Mouse (Mus musculus) hindbrain, embryonic 12.5 days (tissue): ENCODE measurements at regions not wholly inside any gene's neighbourhood (a gene's known extent, or its start where the extent isn't known, plus 50 kb on each side); places are given as distances from the start of the nearest gene placed in this dataset.
A peak's percentile ranks its signal among the peaks of the same experiment; 100 is the strongest.

Experiments
- ATAC-seq: fragments of 200-750 bp; cut with Nextera tagmentation; 2 replicates; pipeline ENCODE4 v1.8.0; 2017; ENCODE audit warnings: moderate TSS enrichment; ENCODE audit not compliant: low FRiP score
- H3K27ac ChIP-seq: fragments of 300-500 bp; sonication (generic); 2 replicates; pipeline ENCODE4 v1.5.1; 2016; ENCODE audit warnings: mild to moderate bottlenecking
- H3K27me3 ChIP-seq: fragments of 300-500 bp; sonication (generic); 2 replicates; pipeline ENCODE4 v1.6.1; 2016; ENCODE audit warnings: mild to moderate bottlenecking
- H3K36me3 ChIP-seq: fragments of 300-500 bp; sonication (generic); 2 replicates; pipeline ENCODE4 v1.6.1; 2016; ENCODE audit warnings: mild to moderate bottlenecking
- H3K4me1 ChIP-seq: fragments of 300-500 bp; sonication (generic); 2 replicates; pipeline ENCODE4 v1.6.1; 2016
- H3K4me2 ChIP-seq: fragments of 300-500 bp; sonication (generic); replicated peaks from 2 replicates; pipeline ENCODE4 v1.6.1; 2016; ENCODE audit warnings: mild to moderate bottlenecking
- H3K4me3 ChIP-seq: fragments of 300-500 bp; sonication (generic); 2 replicates; pipeline ENCODE4 v1.5.1; 2016; ENCODE audit warnings: mild to moderate bottlenecking
- H3K9ac ChIP-seq: fragments of 300-500 bp; sonication (generic); 2 replicates; pipeline ENCODE4 v1.6.1; 2016; ENCODE audit warnings: mild to moderate bottlenecking, moderate library complexity
- H3K9me3 ChIP-seq: fragments of 300-500 bp; sonication (generic); replicated peaks from 2 replicates; pipeline ENCODE4 v1.6.1; 2016; ENCODE audit warnings: mild to moderate bottlenecking
- WGBS: fragments of 180-500 bp; shearing (Covaris S2); methylation state at CpG from one replicate; pipeline ENCODE4 v1.1.7; 2016; 5-methylcytosine and 5-hydroxymethylcytosine counted together

GRCm38 (mm10) chr2:160158599-160159261 is 175.2 kb downstream of the Gm826 start:
- no peak overlapping the region for H3K27ac ChIP-seq
- no peaks in the 10 kb centered on the region for H3K9me3 ChIP-seq
- 68% methylated on average over 13 of the region's 13 CpGs for WGBS
- ATAC-seq: peak; percentile 78
- no peak overlapping the region for H3K4me3 ChIP-seq
- no peaks in the 10 kb centered on the region for H3K36me3 ChIP-seq
- H3K27me3 ChIP-seq: no peaks in the 10 kb centered on the region
- H3K4me2 ChIP-seq: 0 out of 2 replicates have a peak overlapping the region, but pooled peaks have one; percentile 1
- H3K9ac ChIP-seq: no peak overlapping the region
- H3K4me1 ChIP-seq: peaks cover 13% of the 10 kb centered on the region; the same call in 1 of the 2 replicates

- Histone ChIP-seq H3K4me3 (no peak overlapping the region), H3K9ac (no peak overlapping the region), H3K27me3 (no peaks in the 10 kb centered on the region), H3K4me2 (no peak overlapping the region), H3K36me3 (no peaks in the 10 kb centered on the region), H3K4me1 (peaks cover 7% of the 10 kb centered on the region; the same call in 1 of the 2 replicates), H3K9me3 (no peaks in the 10 kb centered on the region), H3K27ac (no peak overlapping the region)
- ATAC-seq: no peak
- 72% methylated on average over 6 of the region's 6 CpGs for WGBS
These were observed 180.2 kb downstream of the Gm826 start for GRCm38 (mm10) chr2:160153781-160154180.

- no peak for ATAC-seq
- WGBS: 82% methylated on average over 3 of the region's 3 CpGs
- Histone ChIP-seq H3K36me3 (no peaks in the 10 kb centered on the region), H3K4me3 (no peak overlapping the region), H3K27ac (no peak overlapping the region), H3K4me2 (no peak overlapping the region), H3K4me1 (no peaks in the 10 kb centered on the region), H3K27me3 (no peaks in the 10 kb centered on the region), H3K9me3 (no peaks in the 10 kb centered on the region), H3K9ac (no peak overlapping the region)
These were observed 181.9 kb downstream of the Gm826 start for GRCm38 (mm10) chr2:160152101-160152500.

- no peaks in the 10 kb centered on the region for H3K36me3 ChIP-seq
- no peak for ATAC-seq
- H3K4me2 ChIP-seq: no peak overlapping the region
- no peaks in the 10 kb centered on the region for H3K4me1 ChIP-seq
- no peaks in the 10 kb centered on the region for H3K9me3 ChIP-seq
- H3K4me3 ChIP-seq: no peak overlapping the region
- WGBS: 89% methylated on average over 3 of the region's 3 CpGs
- no peak overlapping the region for H3K9ac ChIP-seq
- no peaks in the 10 kb centered on the region for H3K27me3 ChIP-seq
- H3K27ac ChIP-seq: no peak overlapping the region
These were observed 185.0 kb downstream of the Gm826 start for GRCm38 (mm10) chr2:160148936-160149335.

GRCm38 (mm10) chr2:160148516-160148915 is 185.4 kb downstream of the Gm826 start:
- H3K4me3 ChIP-seq: no peak overlapping the region
- no peaks in the 10 kb centered on the region for H3K36me3 ChIP-seq
- no peak overlapping the region for H3K4me2 ChIP-seq
- H3K4me1 ChIP-seq: no peaks in the 10 kb centered on the region
- H3K9ac ChIP-seq: no peak overlapping the region
- no peak for ATAC-seq
- H3K27ac ChIP-seq: no peak overlapping the region
- 74% methylated on average over 10 of the region's 10 CpGs for WGBS
- no peaks in the 10 kb centered on the region for H3K9me3 ChIP-seq
- no peaks in the 10 kb centered on the region for H3K27me3 ChIP-seq

GRCm38 (mm10) chr2:160148031-160148430 is 185.9 kb downstream of the Gm826 start:
- Histone ChIP-seq H3K4me2 (no peak overlapping the region), H3K4me1 (no peaks in the 10 kb centered on the region), H3K9ac (no peak overlapping the region), H3K36me3 (no peaks in the 10 kb centered on the region), H3K27ac (no peak overlapping the region), H3K27me3 (no peaks in the 10 kb centered on the region), H3K4me3 (no peak overlapping the region), H3K9me3 (no peaks in the 10 kb centered on the region)
- ATAC-seq: no peak
- WGBS: 82% methylated on average over 2 of the region's 2 CpGs

GRCm38 (mm10) chr2:160140166-160140740 is 193.7 kb downstream of the Gm826 start:
- no peaks in the 10 kb centered on the region for H3K9me3 ChIP-seq
- 78% methylated on average over 4 of the region's 4 CpGs for WGBS
- H3K36me3 ChIP-seq: no peaks in the 10 kb centered on the region
- no peak overlapping the region for H3K9ac ChIP-seq
- no peak overlapping the region for H3K27ac ChIP-seq
- H3K4me3 ChIP-seq: no peak overlapping the region
- ATAC-seq: no peak
- no peaks in the 10 kb centered on the region for H3K27me3 ChIP-seq
- H3K4me1 ChIP-seq: no peaks in the 10 kb centered on the region
- H3K4me2 ChIP-seq: no peak overlapping the region

- no peak overlapping the region for H3K4me3 ChIP-seq
- 82% methylated on average over 2 of the region's 2 CpGs for WGBS
- no peak for ATAC-seq
These were observed 195.9 kb downstream of the Gm826 start for GRCm38 (mm10) chr2:160138091-160138490.

GRCm38 (mm10) chr2:160131797-160132196 is 202.2 kb downstream of the Gm826 start:
- Histone ChIP-seq H3K4me3 (no peak overlapping the region), H3K9me3 (no peaks in the 10 kb centered on the region), H3K4me1 (no peaks in the 10 kb centered on the region), H3K36me3 (no peaks in the 10 kb centered on the region), H3K4me2 (no peak overlapping the region), H3K27ac (no peak overlapping the region), H3K27me3 (no peaks in the 10 kb centered on the region), H3K9ac (no peak overlapping the region)
- no peak for ATAC-seq
- WGBS: 32% methylated on average over 2 of the region's 2 CpGs

More at GRCm38 (mm10) chr2:160138091-160138490, 195.9 kb downstream of the Gm826 start:
- no peak overlapping the region for H3K4me2 ChIP-seq
- no peak overlapping the region for H3K9ac ChIP-seq
- H3K4me1 ChIP-seq: no peaks in the 10 kb centered on the region
- H3K27ac ChIP-seq: no peak overlapping the region
- no peaks in the 10 kb centered on the region for H3K36me3 ChIP-seq
- H3K9me3 ChIP-seq: no peaks in the 10 kb centered on the region
- H3K27me3 ChIP-seq: no peaks in the 10 kb centered on the region

GRCm38 (mm10) chr2:160131386-160131785 is 202.6 kb downstream of the Gm826 start:
- no peak overlapping the region for H3K4me3 ChIP-seq
- no peak for ATAC-seq
- no peaks in the 10 kb centered on the region for H3K4me1 ChIP-seq
- 73% methylated on average over 2 of the region's 2 CpGs for WGBS
- no peak overlapping the region for H3K27ac ChIP-seq
- no peak overlapping the region for H3K4me2 ChIP-seq
- no peaks in the 10 kb centered on the region for H3K27me3 ChIP-seq
- H3K9me3 ChIP-seq: no peaks in the 10 kb centered on the region
- H3K36me3 ChIP-seq: no peaks in the 10 kb centered on the region
- H3K9ac ChIP-seq: no peak overlapping the region

- no peaks in the 10 kb centered on the region for H3K36me3 ChIP-seq
- H3K4me3 ChIP-seq: no peak overlapping the region
- H3K4me2 ChIP-seq: no peak overlapping the region
- H3K9me3 ChIP-seq: no peaks in the 10 kb centered on the region
- H3K4me1 ChIP-seq: no peaks in the 10 kb centered on the region
- ATAC-seq: no peak
- H3K27me3 ChIP-seq: no peaks in the 10 kb centered on the region
- H3K27ac ChIP-seq: no peak overlapping the region
- H3K9ac ChIP-seq: no peak overlapping the region
These were observed 216.8 kb downstream of the Gm826 start for GRCm38 (mm10) chr2:160117148-160117547.

GRCm38 (mm10) chr2:160111176-160111692 is 222.7 kb downstream of the Gm826 start:
- Histone ChIP-seq H3K9ac (no peak overlapping the region), H3K4me3 (no peak overlapping the region)
- no peak for ATAC-seq

GRCm38 (mm10) chr2:160093078-160093477 is 240.9 kb downstream of the Gm826 start:
- Histone ChIP-seq H3K4me3 (no peak overlapping the region), H3K4me2 (no peak overlapping the region), H3K27ac (no peak overlapping the region), H3K36me3 (no peaks in the 10 kb centered on the region), H3K4me1 (no peaks in the 10 kb centered on the region), H3K9me3 (peaks cover 5% of the 10 kb centered on the region; the same call in 1 of the 2 replicates), H3K27me3 (no peaks in the 10 kb centered on the region), H3K9ac (no peak overlapping the region)
- 34% methylated on average over 12 of the region's 12 CpGs for WGBS
- ATAC-seq: no peak

More at GRCm38 (mm10) chr2:160111176-160111692, 222.7 kb downstream of the Gm826 start:
- no peaks in the 10 kb centered on the region for H3K36me3 ChIP-seq
- no peaks in the 10 kb centered on the region for H3K4me1 ChIP-seq
- H3K9me3 ChIP-seq: no peaks in the 10 kb centered on the region
- H3K4me2 ChIP-seq: no peak overlapping the region
- no peaks in the 10 kb centered on the region for H3K27me3 ChIP-seq
- H3K27ac ChIP-seq: no peak overlapping the region
